Mouse (Mus musculus) kidney, postnatal 4 days (tissue): ENCODE results near the gene Cmtm2a.
"Not testable (repeated sequence)": the region's sequence is repeated elsewhere in the genome, so short reads cannot be mapped to it uniquely, and the experiment has no call there.

Experiments used
- DNase-seq, 2 experiments: peaks; one replicate each; pipeline ENCODE4 v3.0.0; 2021; ENCODE audit warnings: mixed read lengths in 2 of 2

The Cmtm2a gene

GRCm38 (mm10) chr8:104293081-104293480, at the start of gene Cmtm2a:
Gene Cmtm2a (minus strand): TSS chr8:104293181.
- not testable (repeated sequence) for DNase-seq

DNA sequence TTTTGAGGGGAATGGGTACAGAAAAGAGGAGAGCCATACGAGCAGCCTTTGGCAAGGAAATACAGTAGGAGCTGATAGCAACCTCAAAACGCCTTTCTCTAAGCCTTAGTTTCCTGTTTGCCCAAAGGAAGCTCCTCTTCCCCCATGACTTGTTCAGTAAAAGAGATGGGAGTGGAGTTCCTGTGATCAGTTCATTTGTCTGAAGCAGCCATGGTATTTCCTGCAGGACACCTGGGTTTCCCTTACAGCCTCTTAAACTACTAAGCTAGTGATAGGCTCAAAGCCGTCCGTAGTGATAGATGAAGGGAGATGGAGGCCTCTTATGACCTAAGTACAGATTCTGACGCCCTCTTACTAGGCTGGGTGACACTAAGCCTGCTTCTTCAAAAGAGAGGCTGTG, 49.4 kb upstream of the Cmtm2a start:
- DNase-seq = no peak

GRCm38 (mm10) chr8:104341678-104342077, 48.7 kb upstream of the Cmtm2a start:
- DNase-seq = peak in 1 of 2 experiments; percentile 27

- DNase-seq = peak; percentile 84 to 89
Observed at GRCm38 (mm10) chr8:104341106-104341561, 48.2 kb upstream of the Cmtm2a start.

GRCm38 (mm10) chr8:104340233-104341105, 47.5 kb upstream of the Cmtm2a start:
- DNase-seq = peak; percentile 85 to 91

DNA sequence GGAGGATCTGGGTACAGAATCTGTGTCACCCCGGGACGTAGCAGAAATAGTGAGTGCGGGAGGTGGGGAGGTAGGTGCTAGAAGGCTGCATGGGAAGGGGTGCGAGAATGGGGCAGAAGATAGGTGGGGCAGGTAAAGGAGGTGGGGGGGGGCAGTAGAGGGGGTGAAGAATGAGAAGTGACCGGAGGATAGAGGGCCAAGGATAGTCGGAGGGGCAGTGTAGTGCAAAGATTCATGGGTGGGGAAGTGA, 46.9 kb upstream of the Cmtm2a start:
- DNase-seq = no peak

- DNase-seq = peak; percentile 31 to 56
Observed at GRCm38 (mm10) chr8:104339229-104339982, 46.4 kb upstream of the Cmtm2a start, which contains the start of gene Cmtm3. Gene Cmtm3 (plus strand): TSS chr8:104339410.

DNA sequence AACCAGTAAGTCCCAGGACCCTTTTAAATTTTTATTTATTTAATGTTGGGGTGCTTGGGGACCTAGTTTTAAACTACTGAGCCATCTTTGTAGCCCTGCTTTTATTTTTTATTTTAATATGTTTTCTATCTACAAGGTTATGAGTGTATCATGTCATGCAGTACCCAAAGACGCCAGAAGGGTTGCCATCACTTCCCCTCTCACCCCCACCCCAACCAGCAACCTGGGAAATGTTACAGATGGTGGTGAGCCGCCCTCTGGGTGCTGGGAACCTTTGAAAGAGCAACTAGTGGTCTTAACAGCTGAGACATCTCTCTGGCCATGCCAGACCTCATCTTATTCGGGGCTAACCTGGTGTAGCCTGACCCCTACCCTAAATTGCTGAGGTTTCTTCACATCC, 44.9 kb upstream of the Cmtm2a start:
- no peak for DNase-seq

GRCm38 (mm10) chr8:104336806-104337205, 43.8 kb upstream of the Cmtm2a start:
- DNase-seq = no peak

- no peak for DNase-seq
Observed at GRCm38 (mm10) chr8:104334196-104334595, 41.2 kb upstream of the Cmtm2a start.

GRCm38 (mm10) chr8:104333786-104334185, 40.8 kb upstream of the Cmtm2a start:
- DNase-seq = no peak

DNA sequence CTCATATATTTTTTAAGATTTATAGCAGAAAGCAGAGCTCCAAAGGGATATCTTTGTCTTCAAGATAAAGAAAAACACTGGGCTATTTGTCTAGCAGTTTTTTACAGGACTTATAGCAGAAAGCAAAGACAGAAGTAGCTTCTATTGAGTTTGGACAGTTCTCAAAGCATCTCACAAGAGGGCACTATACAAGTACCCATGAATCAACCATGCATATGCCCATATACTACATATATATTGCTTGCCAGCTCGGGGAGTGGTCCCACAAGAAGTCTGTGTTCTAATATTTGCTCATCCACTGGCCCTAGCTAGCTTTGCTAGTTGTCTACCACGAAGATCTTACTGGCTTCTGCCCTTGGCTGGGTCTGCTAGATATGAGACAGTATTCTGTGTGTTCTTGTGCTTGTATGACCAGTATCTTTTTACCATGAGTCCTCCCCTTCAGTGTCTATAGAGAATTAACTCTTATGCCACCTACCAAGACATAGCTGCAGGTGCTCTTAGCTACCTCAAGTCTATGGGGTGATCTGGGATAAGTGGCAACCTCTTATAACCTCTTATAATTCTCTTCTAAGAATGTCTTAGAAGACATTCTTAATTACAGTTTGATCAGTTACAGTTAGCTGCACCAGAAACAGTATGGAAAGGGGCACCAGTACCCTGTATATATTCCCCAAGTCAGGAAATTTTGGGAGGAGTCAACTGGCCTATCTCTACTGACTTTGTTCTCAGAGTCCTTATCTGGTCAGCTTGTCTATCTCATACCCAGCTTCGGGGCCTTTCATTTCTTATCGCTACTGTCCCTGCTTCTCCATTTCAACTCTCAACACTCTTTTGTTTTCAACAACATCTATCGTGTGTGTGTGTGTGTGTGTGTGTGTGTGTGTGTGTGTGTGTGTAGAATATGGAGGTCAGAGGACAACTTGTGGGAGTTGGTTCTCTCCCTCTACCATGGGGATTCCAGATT, 40.0 kb upstream of the Cmtm2a start:
- no peak for DNase-seq

DNA sequence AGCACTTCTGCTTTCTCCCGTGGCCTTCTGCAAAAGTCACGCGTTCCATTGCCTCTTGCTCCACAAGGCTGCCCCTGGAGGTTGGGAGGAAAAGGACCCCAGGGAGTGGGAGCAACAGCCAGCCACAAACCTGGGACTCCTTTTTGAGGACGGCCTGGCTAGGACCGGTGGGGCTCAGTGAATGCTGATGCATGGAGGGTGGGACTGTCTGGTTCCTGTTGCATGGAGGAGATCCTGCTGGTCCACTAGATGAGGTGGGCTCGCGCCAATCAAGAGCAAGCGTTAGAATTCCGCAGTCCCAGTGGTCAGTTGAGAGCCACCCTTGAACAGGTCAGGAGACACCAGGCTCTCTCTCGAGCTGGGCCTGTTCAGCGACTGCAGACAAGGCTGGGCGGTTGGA, 28.9 kb upstream of the Cmtm2a start, which contains the start of gene Cmtm2b:
TSS of gene Cmtm2b (plus strand) at position 301 of the 400 bp plus-strand sequence.
- not testable (repeated sequence) for DNase-seq

- DNase-seq = not testable (repeated sequence)
Observed at GRCm38 (mm10) chr8:104321267-104321666, 28.3 kb upstream of the Cmtm2a start, which contains the start of gene Gm11020. Gene Gm11020 (plus strand): TSS chr8:104321567.

DNA sequence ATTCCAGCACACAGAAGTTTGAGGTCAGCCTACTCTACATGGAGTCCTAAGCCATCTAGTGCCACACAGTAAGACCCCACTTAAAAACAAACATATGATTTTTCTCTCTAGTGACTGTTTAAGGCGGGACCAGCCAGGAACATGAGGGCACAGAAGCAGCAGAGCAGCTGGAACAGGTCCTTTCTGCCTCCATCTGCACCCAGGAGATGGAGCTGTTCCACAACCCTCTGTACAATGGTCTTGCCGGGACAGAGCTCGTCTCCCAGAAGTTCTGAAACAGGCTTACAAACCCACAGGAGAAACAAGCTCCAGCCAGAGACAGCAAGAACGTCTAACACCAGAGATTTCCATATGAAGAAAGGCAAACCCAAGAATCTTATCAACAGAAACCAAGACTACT, 20.3 kb upstream of the Cmtm2a start:
- peak; percentile 28 to 39 for DNase-seq

DNA sequence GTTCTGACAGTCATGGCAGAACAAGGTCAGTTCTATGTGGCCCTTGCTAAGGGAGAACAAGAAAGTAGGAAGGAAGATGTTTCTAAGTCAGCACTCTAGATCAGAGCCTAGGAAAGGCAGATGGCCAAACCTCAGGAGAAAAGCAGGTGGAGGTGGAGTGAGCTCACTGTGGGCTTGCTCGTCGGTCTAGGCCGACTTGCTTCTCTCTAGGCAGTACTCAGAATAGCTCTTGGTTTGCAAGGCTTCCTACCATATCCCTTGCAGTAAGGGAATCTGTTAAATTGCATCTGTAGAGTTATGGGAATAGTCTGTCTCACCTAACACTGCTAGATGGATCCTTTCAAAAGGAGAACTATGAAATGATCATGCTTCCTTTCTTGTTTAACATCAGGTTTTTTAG, 19.0 kb upstream of the Cmtm2a start:
- not testable (repeated sequence) for DNase-seq

GRCm38 (mm10) chr8:104309441-104310155, 16.6 kb upstream of the Cmtm2a start, which contains the start of the genes Gm45711 and Cmtm1:
Gene Gm45711 (minus strand): TSS chr8:104310081.
Gene Cmtm1 (minus strand): TSS chr8:104310145.
- not testable (repeated sequence) for DNase-seq

- not testable (repeated sequence) for DNase-seq
Observed at GRCm38 (mm10) chr8:104308341-104308740, 15.4 kb upstream of the Cmtm2a start.

DNA sequence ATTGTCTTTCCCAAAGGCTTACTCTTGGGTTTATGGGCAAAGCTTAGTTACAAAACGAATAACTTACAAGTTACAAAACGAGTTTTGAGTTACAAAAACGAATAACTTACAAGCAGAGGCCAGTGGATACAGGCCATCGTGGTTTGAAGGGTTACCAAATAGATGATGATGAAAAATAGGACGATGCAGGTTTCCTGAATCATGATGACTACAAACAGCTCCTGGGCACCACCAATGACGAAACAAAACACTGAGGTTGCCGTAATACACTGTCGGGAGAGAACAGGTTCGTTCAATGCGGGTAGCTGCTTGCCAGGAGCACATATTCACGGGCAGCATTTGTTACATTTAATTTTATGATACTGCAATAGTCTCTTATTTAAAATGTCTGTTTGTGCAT, 12.0 kb upstream of the Cmtm2a start:
- no peak for DNase-seq

- DNase-seq = not testable (repeated sequence)
Observed at GRCm38 (mm10) chr8:104302536-104302935, 9.6 kb upstream of the Cmtm2a start.

DNA sequence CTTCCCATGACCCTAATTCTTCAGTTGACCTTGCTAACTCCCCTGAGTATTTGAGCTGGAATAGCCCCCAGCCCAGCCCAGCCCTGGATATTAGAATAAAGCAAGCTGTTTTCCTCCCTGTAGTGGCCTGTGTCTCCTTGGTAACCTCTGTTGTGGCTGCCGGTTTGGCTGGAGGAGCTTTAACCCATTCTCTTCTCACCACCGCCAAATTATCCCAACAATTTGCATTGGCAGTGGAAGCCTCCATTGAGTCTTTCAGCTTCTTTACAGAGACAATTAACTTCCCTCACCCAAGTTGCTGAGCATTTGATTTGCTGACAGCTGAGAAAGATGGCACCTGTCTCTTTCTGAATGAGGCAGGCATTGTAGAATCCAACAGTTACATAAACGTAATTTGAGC, 8.6 kb upstream of the Cmtm2a start:
- DNase-seq = peak in 1 of 2 experiments; percentile 11

DNA sequence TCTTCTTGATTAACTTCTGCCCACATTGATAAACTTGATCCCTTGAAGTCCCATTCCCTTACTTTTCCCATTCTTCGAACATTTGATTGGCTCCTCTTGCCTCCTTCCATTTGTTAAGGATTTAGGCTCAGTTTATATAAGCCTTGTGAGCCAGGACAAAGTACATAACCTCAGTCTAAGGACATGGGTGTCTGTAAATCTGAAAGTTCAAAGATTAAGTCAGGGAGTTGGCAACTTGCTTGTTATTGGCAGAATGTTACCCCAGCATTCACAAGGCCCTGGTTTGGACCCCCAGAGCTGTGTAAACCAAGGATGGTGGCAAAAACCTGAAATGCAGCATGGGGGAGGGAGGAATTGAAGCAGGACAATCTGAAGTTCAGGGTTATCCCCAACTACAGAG, 1.4 kb upstream of the Cmtm2a start:
- DNase-seq = no peak
